ENCODE assay signal across 8 mouse cellular contexts in genomic region chr15:8169266-8169746, GRCm38 (mm10). TPM values are rescaled to one million over a fixed set of nuclear protein-coding genes. Genes with fewer than 3 reads are reported as not detected.
DNase-seq lines count a peak whose midpoint lies in the region; ATAC-seq and TF ChIP-seq lines count a peak whose summit lies in the region.

No protein-coding gene starts in this region.

- no peak for DNase-seq in frontal cortex, postnatal 25 days (ENCODE audit: low spot score in 2 of 2)
- DNase-seq in neural tube, embryonic 11.5 days (ENCODE audit: low spot score) = no peak
- DNase-seq in neural tube, embryonic 10.5 days (ENCODE audit: extremely low spot score, low spot score) = no peak
- DNase-seq in forebrain, postnatal 0 days = peak; percentile 76
- DNase-seq in lung, postnatal 25 days (ENCODE audit: low spot score) = peak; percentile 7
- DNase-seq in cerebellum, adult 8-10 months = no peak

- H3K27me3 ChIP-seq in neural tube, embryonic 11.5 days (ENCODE audit: control insufficient read depth, insufficient read depth, low read length) = no peaks in the 10 kb centered on the region
- H3K27me3 ChIP-seq in forebrain, postnatal 0 days (ENCODE audit: insufficient read depth, low read length) = no peaks in the 10 kb centered on the region
- H3K27me3 ChIP-seq in stomach, embryonic 16.5 days (ENCODE audit: control insufficient read depth, insufficient read depth, low read length) = no peaks in the 10 kb centered on the region

- peak overlapping the region; percentile 94 for H3K9ac ChIP-seq in neural tube, embryonic 11.5 days (ENCODE audit: low read length)
- peak overlapping the region; percentile 99 for H3K9ac ChIP-seq in forebrain, postnatal 0 days
- H3K9ac ChIP-seq in stomach, embryonic 16.5 days (ENCODE audit: low read length) = peak overlapping the region; percentile 83

- peak overlapping the region; percentile 87 for H3K4me3 ChIP-seq in neural tube, embryonic 11.5 days (ENCODE audit: low read depth, low read length)
- peak overlapping the region; percentile 92 for H3K4me3 ChIP-seq in forebrain, postnatal 0 days (ENCODE audit: low read depth, low read length)
- H3K4me3 ChIP-seq in stomach, embryonic 16.5 days (replicated peaks; ENCODE audit: low read length) = peak overlapping the region; percentile 76

- no peaks in the 10 kb centered on the region; the same call in 1 of the 2 replicates for H3K36me3 ChIP-seq in neural tube, embryonic 11.5 days (ENCODE audit: control insufficient read depth, insufficient read depth, low read length)
- H3K36me3 ChIP-seq in forebrain, postnatal 0 days (ENCODE audit: insufficient read depth) = peaks cover 12% of the 10 kb centered on the region; the same call in 1 of the 2 replicates
- 0 out of 2 replicates have a peak, but pooled peaks cover 2% of the 10 kb centered on the region for H3K36me3 ChIP-seq in stomach, embryonic 16.5 days (ENCODE audit: control insufficient read depth, insufficient read depth, low read length)

- TF ChIP-seq CTCF in forebrain, postnatal 0 days (IDR thresholded peaks at IDR 0.05; ENCODE audit: low read depth) = no peak

- no peaks in the 10 kb centered on the region for H3K9me3 ChIP-seq in neural tube, embryonic 11.5 days (ENCODE audit: control insufficient read depth, low read length)
- no peaks in the 10 kb centered on the region for H3K9me3 ChIP-seq in forebrain, postnatal 0 days (ENCODE audit: low read length)
- H3K9me3 ChIP-seq in stomach, embryonic 16.5 days (replicated peaks; ENCODE audit: control insufficient read depth, low read length) = no peaks in the 10 kb centered on the region

- ATAC-seq in frontal cortex, adult (ENCODE audit: low TSS enrichment) = peak; percentile 78
- peak; percentile 86 for ATAC-seq in neural tube, embryonic 11.5 days (ENCODE audit: insufficient read depth, low FRiP score, low TSS enrichment)
- peak; percentile 74 for ATAC-seq in forebrain, postnatal 0 days
- peak; percentile 78 for ATAC-seq in stomach, embryonic 16.5 days (ENCODE audit: insufficient read depth, low FRiP score)

- under 1% methylated on average over 25 of the region's 25 CpGs for WGBS in neural tube, embryonic 11.5 days
- under 1% methylated on average over 24 of the region's 25 CpGs for WGBS in forebrain, postnatal 0 days
- WGBS in stomach, embryonic 16.5 days = under 1% methylated on average over 25 of the region's 25 CpGs

- H3K4me1 ChIP-seq in neural tube, embryonic 11.5 days (ENCODE audit: control insufficient read depth, insufficient read depth, low read length) = peaks cover 3% of the 10 kb centered on the region; the same call in 1 of the 2 replicates
- H3K4me1 ChIP-seq in forebrain, postnatal 0 days (ENCODE audit: insufficient read depth) = peaks cover 5% of the 10 kb centered on the region; the same call in 1 of the 2 replicates
- 0 out of 2 replicates have a peak, but pooled peaks cover 3% of the 10 kb centered on the region for H3K4me1 ChIP-seq in stomach, embryonic 16.5 days (ENCODE audit: control insufficient read depth, insufficient read depth, low read length)

- peak overlapping the region; percentile 85 for H3K27ac ChIP-seq in neural tube, embryonic 11.5 days (ENCODE audit: low read depth, low read length)
- peak overlapping the region; percentile 91 for H3K27ac ChIP-seq in forebrain, postnatal 0 days (ENCODE audit: low read depth, low read length)
- H3K27ac ChIP-seq in stomach, embryonic 16.5 days (ENCODE audit: low read length) = no peak overlapping the region

- peak overlapping the region; percentile 59 for H3K4me2 ChIP-seq in neural tube, embryonic 11.5 days (ENCODE audit: low read depth)
- H3K4me2 ChIP-seq in forebrain, postnatal 0 days (ENCODE audit: low read depth) = peak overlapping the region; percentile 57
- peak overlapping the region; percentile 51 for H3K4me2 ChIP-seq in stomach, embryonic 16.5 days (ENCODE audit: low read depth, low read length)

RNA-seq across cellular contexts. Expression of gene Cplane1, which starts 0.4 kb away (rescaled TPM):
- polyA plus RNA-seq in neural tube, embryonic 11.5 days (2014; fragmentation: Nextera tagmentation; extraction: Ambion mirVana) = 11.1 and 13.2 TPM in 2 replicates
- total RNA-seq in forebrain, postnatal 0 days (2014; rRNA removed) = 25.0 and 37.0 TPM in 2 replicates
- 5.3 and 10.1 TPM in 2 replicates for polyA plus RNA-seq in forebrain, postnatal 0 days (2015; fragmentation: Nextera tagmentation; extraction: Ambion mirVana)
- 4.3 and 5.6 TPM in 2 replicates for polyA plus RNA-seq in stomach, embryonic 16.5 days (2015; fragmentation: Nextera tagmentation; extraction: Ambion mirVana)

Comparison
In these comparisons a context has a peak if more than half of its experiments do, and no peak if none do; other contexts are left out.
1. DNase-seq: peak in forebrain, postnatal 0 days (single experiment) and lung, postnatal 25 days (single experiment); none in frontal cortex, postnatal 25 days (0 of 2), neural tube, embryonic 11.5 days (single experiment), neural tube, embryonic 10.5 days (single experiment) and cerebellum, adult 8-10 months (single experiment).
2. Peak in every context shown above with its lines, with median percentiles within 50 percentile points of each other: ATAC-seq, H3K4me2 ChIP-seq, H3K4me3 ChIP-seq and H3K9ac ChIP-seq.